ENCODE assay signal across 7 mouse cellular contexts in genomic region chr9:21288404-21289336, GRCm38 (mm10). TPM values are rescaled to one million over a fixed set of nuclear protein-coding genes. Genes with fewer than 3 reads are reported as not detected.
DNase-seq lines count a peak whose midpoint lies in the region; ATAC-seq and TF ChIP-seq lines count a peak whose summit lies in the region.

No protein-coding gene starts in this region.

- no peak overlapping the region for H3K9ac ChIP-seq in embryonic facial prominence, embryonic 12.5 days
- H3K9ac ChIP-seq in intestine, embryonic 14.5 days (ENCODE audit: low read length) = peak overlapping the region; percentile 34; the same call in 1 of the 2 replicates
- no peak overlapping the region; the same call in 1 of the 2 replicates for H3K9ac ChIP-seq in midbrain, embryonic 11.5 days (ENCODE audit: low read length)

- H3K27me3 ChIP-seq in testis, adult 2 months (ENCODE audit: control insufficient read depth, insufficient read depth, low read length) = no peaks in the 10 kb centered on the region
- H3K27me3 ChIP-seq in embryonic facial prominence, embryonic 12.5 days = no peaks in the 10 kb centered on the region
- no peaks in the 10 kb centered on the region for H3K27me3 ChIP-seq in intestine, embryonic 14.5 days (replicated peaks; ENCODE audit: control insufficient read depth, insufficient read depth, low read length)
- no peaks in the 10 kb centered on the region for H3K27me3 ChIP-seq in midbrain, embryonic 11.5 days (ENCODE audit: control insufficient read depth, insufficient read depth, low read length)

- 79% methylated on average over 13 of the region's 13 CpGs for WGBS in embryonic facial prominence, embryonic 12.5 days
- WGBS in intestine, embryonic 14.5 days = 74% methylated on average over 13 of the region's 13 CpGs
- 80% methylated on average over 13 of the region's 13 CpGs for WGBS in midbrain, embryonic 11.5 days

- no peak for TF ChIP-seq POLR2A in testis, adult 2 months (IDR thresholded peaks at IDR 0.05; ENCODE audit: control insufficient read depth, low read depth, low read length)

- H3K27ac ChIP-seq in testis, adult 2 months (ENCODE audit: control insufficient read depth, insufficient read depth, low read depth, low read length) = peak overlapping the region; percentile 97
- H3K27ac ChIP-seq in embryonic facial prominence, embryonic 12.5 days = peak overlapping the region; percentile 77
- H3K27ac ChIP-seq in intestine, embryonic 14.5 days (ENCODE audit: low read depth) = peak overlapping the region; percentile 59; the same call in 1 of the 2 replicates
- no peak overlapping the region; the same call in 1 of the 2 replicates for H3K27ac ChIP-seq in midbrain, embryonic 11.5 days (ENCODE audit: low read depth, low read length)

- peaks cover 21% of the 10 kb centered on the region for H3K4me1 ChIP-seq in testis, adult 2 months (ENCODE audit: control insufficient read depth, insufficient read depth, low read length)
- peaks cover 27% of the 10 kb centered on the region for H3K4me1 ChIP-seq in embryonic facial prominence, embryonic 12.5 days
- peaks cover 22% of the 10 kb centered on the region for H3K4me1 ChIP-seq in intestine, embryonic 14.5 days (replicated peaks; ENCODE audit: control insufficient read depth, insufficient read depth, low read length)
- peaks cover 30% of the 10 kb centered on the region for H3K4me1 ChIP-seq in midbrain, embryonic 11.5 days (ENCODE audit: control insufficient read depth, insufficient read depth, low read length)

- no peaks in the 10 kb centered on the region for H3K9me3 ChIP-seq in embryonic facial prominence, embryonic 12.5 days
- no peaks in the 10 kb centered on the region for H3K9me3 ChIP-seq in intestine, embryonic 14.5 days (ENCODE audit: control insufficient read depth, low read length)
- H3K9me3 ChIP-seq in midbrain, embryonic 11.5 days (ENCODE audit: control insufficient read depth, low read length) = no peaks in the 10 kb centered on the region

- no peaks in the 10 kb centered on the region; the same call in 1 of the 2 replicates for H3K36me3 ChIP-seq in testis, adult 2 months (ENCODE audit: control insufficient read depth, insufficient read depth, low read length)
- peaks cover 15% of the 10 kb centered on the region for H3K36me3 ChIP-seq in embryonic facial prominence, embryonic 12.5 days
- peaks cover 22% of the 10 kb centered on the region for H3K36me3 ChIP-seq in intestine, embryonic 14.5 days (ENCODE audit: control insufficient read depth, insufficient read depth, low read length)
- peaks cover 6% of the 10 kb centered on the region; the same call in 1 of the 2 replicates for H3K36me3 ChIP-seq in midbrain, embryonic 11.5 days (ENCODE audit: control insufficient read depth, insufficient read depth, low read length)

- peak overlapping the region; percentile 86 for H3K4me2 ChIP-seq in embryonic facial prominence, embryonic 12.5 days (replicated peaks)
- peak overlapping the region; percentile 72 for H3K4me2 ChIP-seq in intestine, embryonic 14.5 days (ENCODE audit: low read length)
- peak overlapping the region; percentile 86 for H3K4me2 ChIP-seq in midbrain, embryonic 11.5 days

- no peak for ATAC-seq in embryonic facial prominence, embryonic 12.5 days (ENCODE audit: insufficient number of reproducible peaks, insufficient read depth, low FRiP score, low TSS enrichment)
- ATAC-seq in intestine, embryonic 14.5 days (replicated peaks; ENCODE audit: low FRiP score, low TSS enrichment, low read depth) = no peak
- no peak for ATAC-seq in midbrain, embryonic 11.5 days (ENCODE audit: low FRiP score)

- DNase-seq in testis, postnatal 14 days (ENCODE audit: low spot score) = no peak
- no peak for DNase-seq in intestine, embryonic 14.5 days (ENCODE audit: low spot score)
- DNase-seq in midbrain, embryonic 11.5 days (ENCODE audit: low spot score, missing footprints) = no peak
- no peak for DNase-seq in urinary bladder, postnatal 25 days (ENCODE audit: low spot score)
- DNase-seq in embryo, embryonic 10.5 days (ENCODE audit: low spot score) = no peak

- TF ChIP-seq CTCF in testis, adult 2 months (IDR thresholded peaks at IDR 0.05; ENCODE audit: control insufficient read depth, insufficient read depth, insufficient replicate concordance, low read depth, low read length) = no peak

- peak overlapping the region; percentile 93 for H3K4me3 ChIP-seq in testis, adult 2 months (ENCODE audit: control insufficient read depth, low read depth, low read length)
- peak overlapping the region; percentile 78 for H3K4me3 ChIP-seq in embryonic facial prominence, embryonic 12.5 days
- H3K4me3 ChIP-seq in intestine, embryonic 14.5 days (ENCODE audit: low read depth, low read length) = peak overlapping the region; percentile 71
- H3K4me3 ChIP-seq in midbrain, embryonic 11.5 days (ENCODE audit: low read depth, low read length) = peak overlapping the region; percentile 83

RNA-seq across cellular contexts. Expression of gene Kri1, which starts 0.9 kb away (rescaled TPM):
- 35.0 and 36.9 TPM in 2 replicates for polyA plus RNA-seq in testis, adult 2 months (2012; rRNA removed)
- polyA plus RNA-seq in embryonic facial prominence, embryonic 12.5 days (2016; fragmentation: Nextera tagmentation; extraction: Ambion mirVana) = 16.8 and 17.9 TPM in 2 replicates
- 12.8 TPM in 2 replicates for polyA plus RNA-seq in intestine, embryonic 14.5 days (2014; fragmentation: Nextera tagmentation; extraction: Ambion mirVana)
- polyA plus RNA-seq in midbrain, embryonic 11.5 days (2014; fragmentation: Nextera tagmentation; extraction: Ambion mirVana) = 13.2 and 16.3 TPM in 2 replicates

RNA-seq across cellular contexts. Expression of gene Cdkn2d, which starts 2.5 kb away (rescaled TPM):
- polyA plus RNA-seq in testis, adult 2 months (2012; rRNA removed) = 98.6 and 107 TPM in 2 replicates
- 51.7 and 52.5 TPM in 2 replicates for polyA plus RNA-seq in embryonic facial prominence, embryonic 12.5 days (2016; fragmentation: Nextera tagmentation; extraction: Ambion mirVana)
- polyA plus RNA-seq in intestine, embryonic 14.5 days (2014; fragmentation: Nextera tagmentation; extraction: Ambion mirVana) = 43.7 and 44.8 TPM in 2 replicates
- polyA plus RNA-seq in midbrain, embryonic 11.5 days (2014; fragmentation: Nextera tagmentation; extraction: Ambion mirVana) = 70.6 and 71.9 TPM in 2 replicates

RNA-seq across cellular contexts. Expression of gene Ap1m2, which starts 23.5 kb away (rescaled TPM):
- 3.0 and 3.8 TPM in 2 replicates for polyA plus RNA-seq in testis, adult 2 months (2012; rRNA removed)
- polyA plus RNA-seq in embryonic facial prominence, embryonic 12.5 days (2016; fragmentation: Nextera tagmentation; extraction: Ambion mirVana) = 15.8 and 18.2 TPM in 2 replicates
- 69.6 and 75.8 TPM in 2 replicates for polyA plus RNA-seq in intestine, embryonic 14.5 days (2014; fragmentation: Nextera tagmentation; extraction: Ambion mirVana)
- 0.36 and 0.68 TPM in 2 replicates for polyA plus RNA-seq in midbrain, embryonic 11.5 days (2014; fragmentation: Nextera tagmentation; extraction: Ambion mirVana)

RNA-seq across cellular contexts. Expression of gene Atg4d, which starts 23.6 kb away (rescaled TPM):
- 27.5 and 31.8 TPM in 2 replicates for polyA plus RNA-seq in testis, adult 2 months (2012; rRNA removed)
- 33.6 and 33.9 TPM in 2 replicates for polyA plus RNA-seq in embryonic facial prominence, embryonic 12.5 days (2016; fragmentation: Nextera tagmentation; extraction: Ambion mirVana)
- polyA plus RNA-seq in intestine, embryonic 14.5 days (2014; fragmentation: Nextera tagmentation; extraction: Ambion mirVana) = 42.6 and 45.4 TPM in 2 replicates
- polyA plus RNA-seq in midbrain, embryonic 11.5 days (2014; fragmentation: Nextera tagmentation; extraction: Ambion mirVana) = 37.2 and 45.8 TPM in 2 replicates

RNA-seq across cellular contexts. Expression of gene Slc44a2, which starts 31.8 kb away (rescaled TPM):
- 35.1 and 47.1 TPM in 2 replicates for polyA plus RNA-seq in testis, adult 2 months (2012; rRNA removed)
- polyA plus RNA-seq in embryonic facial prominence, embryonic 12.5 days (2016; fragmentation: Nextera tagmentation; extraction: Ambion mirVana) = 117 and 118 TPM in 2 replicates
- polyA plus RNA-seq in intestine, embryonic 14.5 days (2014; fragmentation: Nextera tagmentation; extraction: Ambion mirVana) = 70.1 and 74.6 TPM in 2 replicates
- polyA plus RNA-seq in midbrain, embryonic 11.5 days (2014; fragmentation: Nextera tagmentation; extraction: Ambion mirVana) = 53.9 and 58.6 TPM in 2 replicates
